Mouse (Mus musculus): Measurements from ENCODE around the gene Gm10447.

The Gm10447 gene

GRCm38 (mm10) chr11:53478383-53479170 is 21.7 kb upstream of the Gm10447 start:
- DNase-seq: no peak

DNA sequence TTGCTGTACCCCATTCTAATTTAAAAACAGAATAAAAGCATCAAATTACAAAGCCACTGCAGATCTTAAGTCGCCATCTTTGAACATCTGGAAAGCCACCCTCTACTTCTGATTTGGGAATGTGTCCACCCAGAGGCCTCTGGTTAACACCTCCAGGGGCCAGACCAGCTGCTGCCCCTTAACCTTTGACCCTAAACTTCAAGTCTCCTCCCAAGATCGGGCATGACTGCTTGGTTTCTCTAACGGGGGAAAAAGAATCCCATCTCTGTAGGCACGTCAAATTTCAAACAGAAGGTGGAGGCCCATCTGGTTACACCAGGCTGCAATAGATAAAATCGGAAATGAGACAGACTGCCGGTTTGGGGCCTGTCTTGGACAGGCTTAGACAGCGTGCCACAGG is 20.9 kb upstream of the Gm10447 start:
- no peak for DNase-seq

DNA sequence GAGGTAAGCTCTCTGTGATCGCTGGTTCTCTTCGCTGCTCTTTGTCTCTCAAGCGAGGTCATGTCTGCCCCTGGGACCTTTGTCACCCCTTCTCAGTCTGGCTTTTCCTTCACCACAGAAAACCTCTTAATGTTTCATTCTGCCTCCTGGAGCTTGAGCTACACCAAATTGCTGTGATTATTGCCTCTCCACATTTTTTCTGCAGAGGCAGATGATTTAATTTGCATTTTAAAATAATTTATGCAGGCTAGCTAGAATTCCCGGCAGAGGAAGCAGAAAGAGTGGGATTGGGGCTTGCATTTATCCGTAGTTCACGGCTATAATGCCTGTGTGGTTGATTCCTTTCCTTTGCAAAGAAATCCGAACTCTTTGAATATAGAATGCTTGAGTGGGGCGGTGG is 18.7 kb upstream of the Gm10447 start:
- no peak for DNase-seq

GRCm38 (mm10) chr11:53472709-53473108 is 15.8 kb upstream of the Gm10447 start:
- DNase-seq: no peak

DNA sequence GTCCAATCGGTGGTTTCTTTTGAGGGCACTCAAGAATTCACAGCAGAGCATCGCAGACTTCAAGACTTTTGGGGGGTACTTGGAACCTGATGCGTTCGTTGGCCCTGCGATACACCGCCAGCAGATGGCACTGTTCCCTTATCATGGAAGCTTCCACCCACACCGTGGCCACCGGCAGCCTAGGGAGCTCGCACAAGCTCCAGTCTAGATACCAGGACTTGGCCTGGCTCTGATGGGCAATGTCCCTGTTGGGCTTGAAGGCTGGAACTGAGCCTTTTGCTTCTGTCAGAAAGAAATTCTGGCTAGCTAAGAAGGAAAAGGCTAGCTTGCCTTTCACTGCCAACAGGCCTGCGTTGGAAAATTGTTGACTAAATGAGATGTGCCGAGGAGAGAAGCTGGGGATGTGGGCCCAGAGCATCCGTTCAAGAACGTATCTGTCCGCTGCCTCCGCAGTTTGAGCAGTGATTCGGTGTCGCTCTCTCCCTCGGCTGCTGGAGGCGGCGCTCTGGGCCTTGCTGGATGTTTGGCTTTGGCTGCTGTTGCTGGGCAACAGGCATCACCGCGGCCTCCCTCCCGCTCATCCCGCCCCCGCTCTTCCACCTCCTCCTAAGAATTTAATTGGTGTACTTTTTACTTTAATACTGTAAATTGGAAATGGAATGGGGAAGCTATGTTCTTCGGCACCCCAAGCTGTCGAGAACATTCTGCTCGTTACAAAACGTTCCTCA is 13.2 kb upstream of the Gm10447 start, which contains the start of gene Gm9837:
Gm9837 (minus strand) TSS at position 512 of the 728 bp plus-strand sequence.
- DNase-seq: peak; percentile 84 to 87

DNA sequence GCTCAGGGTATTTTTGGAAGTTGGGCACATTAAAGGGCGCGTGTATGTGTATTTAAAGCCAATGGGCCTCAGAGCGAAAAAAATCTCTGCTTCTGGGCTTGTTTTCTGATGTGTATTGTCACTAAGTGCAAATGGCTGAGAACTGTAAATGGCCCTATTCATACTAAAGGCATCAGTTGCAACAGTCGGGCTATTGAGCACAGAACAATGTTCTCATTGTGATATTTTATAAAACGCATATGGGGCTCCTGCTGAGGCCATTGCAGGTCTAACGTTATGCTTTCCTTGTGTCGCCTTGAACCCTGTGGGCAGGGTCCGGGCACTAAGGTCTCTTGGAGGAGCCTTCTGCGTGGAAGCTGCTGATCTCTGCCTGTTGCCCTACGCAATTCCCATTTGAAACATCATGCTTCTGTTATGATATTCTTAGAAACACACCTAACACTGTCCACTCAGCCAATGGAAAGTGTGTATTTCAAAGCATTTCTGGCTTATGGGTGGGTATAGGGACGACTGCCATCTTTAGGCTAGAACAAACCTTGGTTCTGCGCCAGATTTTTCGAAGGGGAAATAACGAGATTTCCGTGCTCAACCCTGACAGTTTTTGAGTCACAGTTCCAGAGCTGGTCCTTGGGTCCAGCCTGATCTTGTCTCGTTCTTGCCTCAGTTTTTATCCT is 12.5 kb upstream of the Gm10447 start:
- no peak for DNase-seq

DNA sequence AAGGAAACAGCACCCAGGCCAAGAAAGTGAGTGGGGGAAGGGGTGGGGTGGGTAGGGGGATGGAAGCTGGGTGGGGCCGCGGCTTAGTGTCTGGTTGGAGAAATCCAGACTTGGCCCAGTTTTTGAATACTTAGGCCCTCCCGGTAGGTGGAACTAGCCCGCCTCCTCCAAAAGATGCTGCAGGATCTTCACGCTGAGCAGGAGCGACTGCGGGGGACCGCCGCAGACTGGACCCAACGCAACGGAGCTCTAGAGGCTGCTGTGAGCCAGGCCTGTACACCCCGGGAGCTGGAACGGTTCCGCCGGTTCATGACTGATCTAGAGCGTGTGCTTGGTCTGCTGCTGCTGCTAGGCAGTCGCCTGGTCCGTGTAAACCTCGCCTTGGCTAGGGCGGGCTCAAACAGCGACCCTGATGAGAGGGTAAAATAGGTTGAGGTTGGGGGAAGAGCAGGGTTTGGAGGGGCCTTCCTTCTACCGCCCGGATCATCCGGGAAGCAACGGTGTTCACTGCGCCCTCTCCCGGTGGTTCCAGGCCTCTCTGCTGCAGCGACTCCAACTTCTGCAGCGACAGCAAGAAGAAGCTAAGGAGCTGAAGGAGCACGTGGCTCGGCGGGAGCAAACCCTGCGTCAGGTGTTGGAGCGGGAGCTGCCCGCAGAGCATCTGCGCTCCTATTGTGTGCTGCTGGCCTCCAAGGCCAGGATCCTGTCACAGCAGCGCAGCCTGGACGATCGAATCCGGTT is 9.5 kb upstream of the Gm10447 start:
- DNase-seq: peak; percentile 68 to 73

DNA sequence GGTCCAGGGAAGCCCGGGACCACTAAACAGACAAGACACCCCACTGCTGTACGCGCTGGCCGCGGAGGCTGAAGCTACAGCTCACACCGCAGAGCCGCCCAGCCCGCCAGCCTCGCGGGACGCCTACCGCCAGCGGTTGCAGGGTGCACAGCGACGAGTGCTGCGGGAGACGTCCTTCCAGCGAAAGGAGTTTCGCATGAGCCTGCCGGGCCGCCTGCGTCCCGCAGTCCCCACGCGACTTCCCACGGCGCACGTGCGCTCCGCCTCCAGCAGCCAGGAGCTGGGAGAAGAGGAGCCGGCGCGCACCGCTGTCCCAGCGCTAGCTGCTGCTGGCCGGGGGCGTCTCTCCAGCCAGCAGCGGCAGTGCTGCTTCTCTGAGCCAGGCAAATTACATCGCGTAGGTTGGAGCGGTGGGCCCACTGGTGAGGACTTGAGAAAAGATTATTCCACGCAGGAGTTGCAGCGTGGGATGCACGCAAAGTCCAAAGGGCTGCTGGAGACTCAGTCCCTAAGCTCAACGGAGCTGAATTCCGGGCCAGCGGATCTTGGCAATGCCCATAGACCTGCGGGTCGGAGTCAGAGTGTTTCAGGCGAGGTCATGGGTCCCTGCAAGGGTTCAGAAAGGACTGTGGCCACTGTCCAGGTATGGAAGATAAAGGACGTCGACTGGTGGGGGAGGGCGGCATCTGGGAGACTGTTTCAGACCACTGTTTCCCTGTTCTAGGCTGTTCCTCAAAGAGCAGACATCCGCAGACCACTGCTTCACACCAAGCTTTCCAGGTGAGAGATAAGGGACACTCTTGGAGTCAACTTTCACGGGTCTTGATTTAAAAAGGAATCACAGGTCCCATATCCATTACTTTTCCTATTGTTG is 6.9 kb upstream of the Gm10447 start:
- no peak for DNase-seq

- peak in 1 of 2 experiments; percentile 13 for DNase-seq
Observed at GRCm38 (mm10) chr11:53461727-53462126, 4.8 kb upstream of the Gm10447 start.

- no peak for DNase-seq
Observed at GRCm38 (mm10) chr11:53460192-53460591, 3.3 kb upstream of the Gm10447 start.

GRCm38 (mm10) chr11:53458996-53459395 is 2.1 kb upstream of the Gm10447 start:
- DNase-seq: no peak

- DNase-seq: no peak
Observed at GRCm38 (mm10) chr11:53457372-53457954, 553 bp upstream of the Gm10447 start.

DNA sequence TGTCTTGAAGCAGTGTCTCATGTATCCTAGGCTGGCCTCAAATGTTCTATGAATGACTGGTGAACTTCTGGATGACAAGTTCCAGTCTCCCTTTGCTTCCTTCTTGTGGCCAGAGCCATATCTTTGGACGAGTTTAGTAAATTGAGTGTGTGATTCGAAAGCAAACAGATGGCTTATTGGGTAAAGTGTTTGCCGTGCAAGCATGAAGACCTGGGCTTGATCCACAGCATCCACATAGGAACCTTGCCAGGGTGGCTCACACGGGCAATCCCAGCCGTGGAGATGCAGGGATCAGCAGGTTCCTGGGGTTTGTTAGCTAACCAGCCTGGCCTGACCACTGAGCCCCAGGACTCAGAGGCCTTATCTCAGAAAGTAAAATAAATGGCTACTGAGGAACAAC is 3.9 kb downstream of the Gm10447 start:
- no peak for DNase-seq

DNA sequence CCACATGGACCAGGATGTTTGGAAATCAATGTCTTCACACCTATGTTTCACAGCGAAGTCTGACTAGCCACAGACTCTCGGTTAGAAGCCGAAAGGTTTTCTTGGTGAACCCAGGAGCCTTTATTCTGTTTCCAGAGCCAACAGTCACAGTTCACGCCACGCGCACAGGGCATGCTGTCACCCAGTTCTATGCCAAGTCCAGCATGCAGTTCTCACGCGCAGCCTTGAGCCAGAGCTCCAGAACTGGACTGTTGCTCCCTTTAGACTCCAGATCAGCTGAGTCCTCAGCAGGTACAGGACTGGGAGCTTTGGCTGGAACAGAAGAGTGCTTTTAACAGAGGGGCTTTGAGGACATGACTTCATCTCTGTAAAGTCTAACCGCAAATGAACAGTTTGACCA is 4.5 kb downstream of the Gm10447 start:
- DNase-seq: no peak

DNA sequence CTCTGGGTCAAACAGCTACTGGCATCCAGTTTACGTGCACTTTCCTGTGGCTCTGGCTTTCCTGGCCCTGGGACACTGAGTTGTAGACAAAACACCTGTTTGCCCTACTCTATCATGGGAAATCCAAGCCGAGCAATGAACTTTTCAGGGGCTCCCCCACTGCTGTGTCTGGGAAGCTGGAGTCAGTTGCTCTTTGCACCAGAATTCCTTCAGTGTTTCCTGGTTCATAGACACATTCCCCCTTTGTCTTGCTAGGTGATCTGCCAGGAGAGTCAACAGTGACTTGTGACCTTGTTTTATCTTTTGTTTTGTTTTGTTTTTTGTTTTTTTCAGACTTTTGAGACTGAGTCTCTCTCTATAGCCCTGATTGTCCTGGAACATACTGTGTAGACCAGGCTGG is 5.5 kb downstream of the Gm10447 start:
- no peak for DNase-seq

- DNase-seq: peak in 1 of 2 experiments; percentile 37
Observed at GRCm38 (mm10) chr11:53450070-53450705, 6.7 kb downstream of the Gm10447 start.

DNA sequence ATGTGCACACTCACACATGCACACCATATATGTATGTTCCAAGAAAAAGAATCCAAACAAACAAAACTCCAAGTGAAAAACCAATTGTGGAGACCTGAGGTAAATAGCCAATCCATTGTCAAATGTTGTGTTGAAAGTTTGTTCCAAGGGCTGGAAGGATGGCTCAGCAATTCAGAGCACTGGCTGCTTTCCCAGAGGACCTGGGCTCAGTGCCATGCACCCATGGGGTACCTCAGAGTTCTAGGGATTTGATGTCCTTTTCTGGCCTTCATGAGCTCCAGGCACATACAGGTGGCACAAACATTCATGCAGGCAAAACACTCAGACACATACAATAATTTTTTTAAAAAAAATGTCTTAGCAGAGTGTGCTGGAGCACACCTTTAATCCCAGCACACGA is 8.4 kb downstream of the Gm10447 start:
- DNase-seq: no peak

DNA sequence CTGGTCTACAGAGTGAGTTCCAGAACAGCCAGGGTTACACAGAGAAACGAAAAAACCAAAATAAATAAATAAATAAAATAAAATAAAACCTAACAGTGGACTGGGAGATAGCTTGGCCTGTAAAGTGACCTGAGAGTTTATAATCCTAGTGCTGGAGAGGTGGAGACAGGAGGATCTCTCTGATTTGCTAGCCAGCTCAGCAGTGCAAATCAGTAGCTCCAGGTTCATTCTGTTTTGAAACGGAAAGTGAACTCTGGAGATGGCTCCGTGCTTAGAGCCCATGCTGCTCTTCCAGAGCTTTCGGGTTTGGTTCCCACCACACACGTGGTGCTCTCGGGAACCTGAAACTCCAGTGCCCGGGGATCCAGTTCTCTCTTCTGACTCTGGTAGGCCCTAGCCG is 8.9 kb downstream of the Gm10447 start:
- DNase-seq: no peak

GRCm38 (mm10) chr11:53446183-53446582 is 10.7 kb downstream of the Gm10447 start:
- DNase-seq: no peak

DNA sequence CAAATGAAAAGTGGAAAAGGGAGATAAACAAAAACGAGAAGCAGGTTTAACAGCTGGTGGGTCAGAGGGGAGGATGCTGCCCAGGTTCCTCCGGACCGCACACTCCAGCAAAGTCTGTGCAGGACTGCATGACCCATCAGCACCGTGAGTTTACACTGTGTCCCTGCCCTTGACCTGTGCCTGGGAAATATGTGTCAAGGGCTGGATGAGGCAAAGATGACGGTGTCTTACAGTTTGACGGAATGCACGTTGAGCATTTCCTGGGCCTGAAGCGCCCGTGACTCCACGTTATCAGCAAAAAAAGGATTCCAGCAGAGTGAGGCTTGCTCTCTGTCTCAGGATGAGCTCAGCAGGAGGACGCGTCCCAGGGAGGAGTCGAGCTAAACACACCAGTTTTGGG is 11.3 kb downstream of the Gm10447 start:
- no peak for DNase-seq

- DNase-seq: peak; percentile 32 to 47
Observed at GRCm38 (mm10) chr11:53443861-53444260, 13.0 kb downstream of the Gm10447 start.

Measured in lung, adult 18-20 months (tissue).